Mouse (Mus musculus): ENCODE data around the gene Sft2d2.

Gene Sft2d2

GRCm38 (mm10) chr1:165192714-165193264 lies 1.4 kb downstream of the Sft2d2 start:
- in situ Hi-C loops (cut with MboI; ENCODE audit: unreplicated experiment in 2 of 2) = loop anchor here in 1 of 2 experiments (5.0 to 10.0 kb wide), 2 partner anchors 35 to 58 kb away; no protein-coding TSS in a partner anchor

GRCm38 (mm10) chr1:165192102-165192501 lies 2.1 kb downstream of the Sft2d2 start:
- in situ Hi-C loops (cut with MboI; ENCODE audit: unreplicated experiment in 2 of 2) = loop anchor here in 1 of 2 experiments (5.0 to 10.0 kb wide), 2 partner anchors 35 to 57 kb away; no protein-coding TSS in a partner anchor

DNA sequence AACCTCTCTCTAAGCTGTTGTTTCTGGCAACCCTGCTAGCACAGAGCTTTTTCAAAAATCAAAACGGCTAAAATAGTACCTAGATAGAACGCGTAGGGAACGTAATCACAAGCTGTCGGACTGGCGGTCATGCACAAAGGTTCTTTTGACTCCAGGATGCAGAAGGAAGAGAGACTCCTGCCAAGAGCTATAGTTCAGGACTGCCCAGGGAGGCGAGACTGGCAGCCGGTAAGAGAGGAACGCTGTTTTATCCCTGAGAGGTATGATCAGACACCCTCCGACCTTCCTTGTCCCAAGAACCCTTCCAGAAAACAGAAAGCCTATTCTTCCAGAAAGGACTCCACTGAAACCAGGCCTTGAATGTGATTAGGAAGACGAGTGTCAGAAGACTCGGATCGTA lies 2.6 kb downstream of the Sft2d2 start:
- in situ Hi-C loops (cut with MboI; ENCODE audit: unreplicated experiment in 2 of 2) = loop anchor here in 1 of 2 experiments (5.0 to 10.0 kb wide), 2 partner anchors 34 to 57 kb away; no protein-coding TSS in a partner anchor

GRCm38 (mm10) chr1:165190571-165191273 lies 3.5 kb downstream of the Sft2d2 start:
- in situ Hi-C loops (cut with MboI; ENCODE audit: unreplicated experiment in 2 of 2) = loop anchor here in 1 of 2 experiments (5.0 to 10.0 kb wide), 2 partner anchors 33 to 56 kb away; no protein-coding TSS in a partner anchor

DNA sequence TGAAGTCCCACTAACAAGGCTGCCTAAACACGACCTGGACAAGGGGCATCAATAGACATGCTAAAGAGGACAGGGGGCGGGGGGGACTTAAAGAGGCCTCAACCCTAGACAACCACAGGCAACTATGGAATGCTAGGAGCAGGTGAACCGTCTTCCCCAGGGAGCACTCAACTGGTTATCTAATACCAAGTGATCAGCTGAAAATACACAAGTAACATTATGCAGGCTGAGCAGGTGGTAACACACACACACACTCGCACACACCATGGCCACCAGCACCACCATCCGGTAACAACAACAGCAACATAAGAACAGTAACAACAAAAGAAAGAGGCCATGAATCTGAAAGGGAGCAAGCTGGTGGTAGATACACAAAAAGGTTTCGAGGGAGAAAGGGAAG lies 4.2 kb downstream of the Sft2d2 start:
- in situ Hi-C loops (cut with MboI; ENCODE audit: unreplicated experiment in 2 of 2) = loop anchor here in 1 of 2 experiments (5.0 to 10.0 kb wide), 2 partner anchors 33 to 55 kb away; no protein-coding TSS in a partner anchor

- in situ Hi-C loops (cut with MboI; ENCODE audit: unreplicated experiment in 2 of 2) = no loop called here
Measured at GRCm38 (mm10) chr1:165188806-165189580, 5.2 kb downstream of the Sft2d2 start.

- in situ Hi-C loops (cut with MboI; ENCODE audit: unreplicated experiment in 2 of 2) = no loop called here
Measured at GRCm38 (mm10) chr1:165187357-165187756, 6.9 kb downstream of the Sft2d2 start.

GRCm38 (mm10) chr1:165186491-165186890 lies 7.7 kb downstream of the Sft2d2 start:
- in situ Hi-C loops (cut with MboI; ENCODE audit: unreplicated experiment in 2 of 2) = no loop called here

DNA sequence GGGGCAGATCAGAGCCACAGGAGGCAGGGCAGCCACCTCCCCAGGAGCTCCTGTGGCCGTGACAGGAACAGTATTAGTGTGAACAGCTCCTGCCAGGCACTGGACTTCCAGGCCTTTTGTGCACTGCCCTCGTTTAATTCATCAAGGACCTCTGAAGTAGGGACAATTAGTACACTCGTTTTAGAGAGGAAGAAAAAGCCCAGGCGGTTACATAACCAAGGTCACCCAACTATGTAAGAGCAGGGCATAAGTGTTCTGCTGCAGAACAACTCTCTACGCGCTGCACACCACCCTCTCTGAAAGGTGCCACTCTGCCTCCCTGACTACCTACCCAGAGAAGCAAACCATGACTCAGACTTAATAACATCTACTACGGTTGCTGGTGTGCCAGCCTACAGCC lies 9.1 kb downstream of the Sft2d2 start:
- in situ Hi-C loops (cut with MboI; ENCODE audit: unreplicated experiment in 2 of 2) = no loop called here

GRCm38 (mm10) chr1:165184178-165184577 lies 10.1 kb downstream of the Sft2d2 start:
- in situ Hi-C loops (cut with MboI; ENCODE audit: unreplicated experiment in 2 of 2) = no loop called here

GRCm38 (mm10) chr1:165183400-165183799 lies 10.8 kb downstream of the Sft2d2 start:
- in situ Hi-C loops (cut with MboI; ENCODE audit: unreplicated experiment in 2 of 2) = no loop called here

DNA sequence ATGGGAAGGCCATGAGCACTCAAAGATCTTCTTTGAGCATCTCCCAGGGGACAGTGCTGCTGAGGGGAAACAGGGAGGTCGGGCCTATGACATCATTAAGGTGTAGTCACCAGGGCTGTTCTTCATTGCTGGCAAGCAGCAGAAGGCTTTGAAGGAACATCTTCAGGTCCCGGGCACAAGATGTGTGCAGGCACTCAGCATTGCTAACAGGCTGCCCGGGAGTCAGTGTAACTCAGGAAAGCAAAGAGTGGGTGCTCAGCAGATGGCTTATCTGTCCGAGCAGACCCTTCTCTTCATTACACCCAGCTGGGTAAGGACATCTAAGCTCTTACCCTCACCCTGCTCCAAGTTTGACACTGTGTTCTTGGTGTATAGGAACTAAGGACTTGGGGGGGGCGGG lies 14.9 kb downstream of the Sft2d2 start:
- in situ Hi-C loops (cut with MboI; ENCODE audit: unreplicated experiment in 2 of 2) = no loop called here

DNA sequence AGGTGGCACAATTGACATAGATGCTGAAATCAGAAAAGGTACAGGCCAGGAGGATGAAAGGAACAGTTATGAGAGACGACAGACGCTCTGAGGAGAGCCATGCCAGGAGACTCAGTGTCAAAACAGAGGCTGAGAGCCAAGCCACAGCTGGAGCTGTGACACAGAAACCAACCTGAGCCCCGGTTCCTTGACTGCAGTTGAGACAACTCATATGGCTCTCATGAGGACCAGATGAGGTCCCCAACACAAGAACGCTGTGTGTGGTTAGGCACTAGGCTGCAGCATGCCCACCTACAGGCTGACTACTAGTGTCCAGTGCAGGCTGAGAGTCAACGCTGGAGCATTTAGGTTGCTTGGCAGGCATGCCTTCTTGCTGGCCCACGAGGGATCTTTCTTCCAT lies 16.2 kb downstream of the Sft2d2 start:
- in situ Hi-C loops (cut with MboI; ENCODE audit: unreplicated experiment in 2 of 2) = no loop called here

GRCm38 (mm10) chr1:165174059-165174616 lies 20.1 kb downstream of the Sft2d2 start:
- in situ Hi-C loops (cut with MboI; ENCODE audit: unreplicated experiment in 2 of 2) = no loop called here

- in situ Hi-C loops (cut with MboI; ENCODE audit: unreplicated experiment in 2 of 2) = no loop called here
Measured at GRCm38 (mm10) chr1:165171277-165171676, 23.0 kb downstream of the Sft2d2 start.

- in situ Hi-C loops (cut with MboI; ENCODE audit: unreplicated experiment in 2 of 2) = no loop called here
Measured at GRCm38 (mm10) chr1:165170157-165170556, 24.1 kb downstream of the Sft2d2 start.

DNA sequence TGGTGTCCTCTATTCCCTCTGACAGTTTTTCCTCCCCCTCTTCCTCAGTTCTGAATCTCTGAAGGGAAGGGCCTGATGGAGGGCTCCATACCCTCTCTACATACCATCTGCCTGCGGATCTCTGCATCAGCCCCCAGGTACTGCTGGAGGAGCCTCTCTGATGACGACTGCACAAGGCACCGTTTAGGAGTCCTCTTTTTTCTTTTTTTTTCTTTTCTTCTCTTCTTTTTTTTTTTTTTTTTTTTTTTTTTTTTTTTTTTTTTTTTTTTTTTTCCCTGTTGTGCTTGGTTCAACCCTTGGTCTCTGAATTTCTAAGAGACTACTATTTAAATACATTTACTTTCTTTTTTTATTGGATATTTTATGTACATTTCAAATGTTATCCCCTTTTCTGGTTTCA lies 24.8 kb downstream of the Sft2d2 start:
- in situ Hi-C loops (cut with MboI; ENCODE audit: unreplicated experiment in 2 of 2) = no loop called here

- in situ Hi-C loops (cut with MboI; ENCODE audit: unreplicated experiment in 2 of 2) = no loop called here
Measured at GRCm38 (mm10) chr1:165164920-165165319, 29.3 kb downstream of the Sft2d2 start.

DNA sequence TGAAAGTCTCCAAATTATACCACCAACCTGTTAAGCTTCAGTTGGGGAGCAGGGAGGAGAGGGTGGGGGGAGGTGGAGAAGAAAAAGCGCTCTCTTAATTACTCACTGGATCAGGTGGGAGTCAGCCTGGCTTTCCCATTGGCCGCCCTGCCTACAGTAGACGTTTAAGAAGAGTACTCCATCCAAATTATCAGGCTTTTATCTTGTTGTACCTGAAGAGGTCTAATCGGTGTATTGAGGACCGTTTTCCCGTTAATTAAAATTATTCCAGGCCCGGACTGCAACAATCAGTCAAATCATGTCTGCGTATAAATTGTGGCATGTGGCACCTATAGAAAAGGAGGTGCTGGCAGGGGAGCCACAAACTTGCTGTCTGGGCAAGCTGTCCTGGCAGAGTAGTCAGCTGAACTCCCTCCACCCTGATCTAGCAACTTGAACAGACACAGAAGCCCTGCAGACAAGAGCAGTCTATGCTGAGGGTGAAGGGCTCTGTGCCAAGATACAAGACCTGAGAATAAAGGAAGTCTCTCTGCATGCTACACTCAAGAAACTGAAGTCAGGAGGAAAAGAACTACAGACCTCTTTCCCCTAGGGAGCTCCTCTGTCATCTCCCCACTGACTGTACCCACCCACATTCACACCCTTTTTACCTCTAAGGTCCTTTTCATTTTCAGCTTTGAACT lies 33.4 kb downstream of the Sft2d2 start, which contains the start of gene Tbx19:
TSS of gene Tbx19 (minus strand) at position 51 of the 683 bp plus-strand sequence.
- in situ Hi-C loops (cut with MboI; ENCODE audit: unreplicated experiment in 2 of 2) = no loop called here

DNA sequence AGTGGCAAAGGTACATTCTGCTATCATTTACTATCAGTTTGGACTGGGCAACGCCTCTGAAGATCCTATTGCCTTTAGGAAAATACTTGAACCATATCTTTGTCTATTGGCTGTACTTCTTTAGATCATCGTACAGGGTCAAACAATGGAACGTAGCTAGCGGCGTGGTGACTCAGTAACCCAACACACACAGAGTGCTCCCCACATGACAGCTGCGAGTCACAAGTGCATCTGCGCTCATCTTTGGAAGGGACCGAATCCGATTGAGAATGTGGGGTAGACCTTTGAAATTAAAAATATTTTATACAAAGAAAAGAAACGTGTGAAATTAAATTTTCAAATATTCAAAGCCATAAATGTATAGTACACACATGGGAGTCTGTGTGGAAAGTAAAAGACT lies 35.4 kb downstream of the Sft2d2 start:
- in situ Hi-C loops (cut with MboI; ENCODE audit: unreplicated experiment in 2 of 2) = loop anchor here in 1 of 2 experiments (5.0 kb wide), 1 partner anchor 33 kb away; the partner anchor contains the start of gene Sft2d2
